Mouse (Mus musculus): Measurements from ENCODE around the gene Exosc5. TPM values are rescaled to one million over a fixed set of nuclear protein-coding genes. Genes with fewer than 3 reads are reported as not detected.

Exosc5 gene
- polyA plus RNA-seq, 1 experiment from 2014 or later = 40.4 TPM

DNA sequence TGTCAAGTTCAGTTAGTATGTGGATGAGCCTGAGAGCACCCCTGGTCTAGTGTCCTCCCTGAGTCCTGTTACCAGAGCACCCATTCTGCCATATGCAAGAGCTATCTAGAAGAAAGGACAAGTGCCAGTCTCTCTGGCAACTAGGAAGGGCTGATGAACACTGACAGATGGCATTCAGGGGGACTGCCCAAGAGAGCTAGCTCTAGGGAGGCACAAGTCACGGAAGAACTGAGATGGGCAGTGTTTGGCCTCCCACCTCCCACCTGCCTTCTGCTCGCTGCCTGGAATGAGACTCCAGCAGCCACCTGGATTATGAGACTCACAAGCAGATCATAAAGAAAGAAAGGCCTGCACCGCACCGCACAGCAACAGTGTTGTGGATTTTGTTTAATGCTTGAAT lies 19.2 kb upstream of the Exosc5 start:
- Histone ChIP-seq H3K4me1 (peaks cover 22% of the 10 kb centered on the region), H3K36me3 (peaks cover 31% of the 10 kb centered on the region), H3K4me2 (no peak overlapping the region), H3K9ac (no peak overlapping the region), H3K27ac (replicated peaks) (no peak overlapping the region), H3K9me3 (no peaks in the 10 kb centered on the region), H3K27me3 (replicated peaks) (no peaks in the 10 kb centered on the region), H3K4me3 (no peak overlapping the region)
- ATAC-seq (ENCODE audit: extremely low read depth, insufficient number of reproducible peaks, low FRiP score, low TSS enrichment) = no peak
- 87% methylated on average over 4 of the region's 4 CpGs for WGBS

DNA sequence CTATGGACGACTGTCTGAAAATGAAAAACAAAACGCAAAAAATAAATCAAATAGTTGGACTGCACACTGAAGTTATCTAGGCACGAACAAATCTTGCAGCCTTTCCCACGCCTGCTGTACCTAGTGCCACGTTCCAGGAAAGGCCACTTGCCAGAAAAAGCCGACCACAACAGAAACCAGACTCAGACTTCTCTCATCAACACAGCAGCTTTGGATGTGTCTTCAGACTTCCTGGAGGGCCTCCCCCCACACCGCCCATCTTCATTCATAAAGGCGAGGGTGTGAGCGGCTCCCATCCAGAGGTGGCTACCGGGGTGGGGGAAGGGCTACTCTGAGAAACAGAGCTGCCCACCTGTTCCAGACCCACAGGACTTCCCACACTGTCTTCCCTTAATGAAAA lies 14.8 kb upstream of the Exosc5 start:
- Histone ChIP-seq H3K27me3 (replicated peaks) (no peaks in the 10 kb centered on the region), H3K36me3 (peaks cover 9% of the 10 kb centered on the region), H3K9ac (0 out of 2 replicates have a peak overlapping the region, but pooled peaks have one; percentile 7), H3K4me2 (no peak overlapping the region), H3K9me3 (no peaks in the 10 kb centered on the region), H3K4me3 (no peak overlapping the region), H3K27ac (replicated peaks) (no peak overlapping the region), H3K4me1 (peaks cover 14% of the 10 kb centered on the region)
- WGBS = 60% methylated on average over 10 of the region's 10 CpGs
- no peak for ATAC-seq (ENCODE audit: extremely low read depth, insufficient number of reproducible peaks, low FRiP score, low TSS enrichment)

DNA sequence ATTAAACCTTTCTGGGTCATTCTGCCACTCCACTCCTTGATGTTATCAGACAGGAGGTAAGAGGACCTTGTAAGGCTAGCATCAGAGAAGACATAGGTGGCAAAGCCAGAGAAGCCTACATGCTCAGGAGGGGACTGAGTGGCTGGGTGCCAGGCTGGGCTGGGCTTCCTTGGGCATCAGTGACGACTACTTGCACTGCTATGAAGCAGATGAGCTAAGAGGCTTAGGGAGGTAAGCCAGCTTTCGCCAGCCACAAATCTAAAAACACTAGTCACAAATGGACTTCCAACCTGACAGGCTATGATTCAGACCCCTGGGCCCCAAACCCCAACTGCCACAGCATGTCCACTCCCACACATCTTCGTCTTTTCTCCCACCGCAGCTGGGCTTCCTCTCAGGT lies 14.3 kb upstream of the Exosc5 start:
- Histone ChIP-seq H3K27ac (replicated peaks) (no peak overlapping the region), H3K9ac (0 out of 2 replicates have a peak overlapping the region, but pooled peaks have one; percentile 7), H3K4me1 (0 out of 2 replicates have a peak, but pooled peaks cover 12% of the 10 kb centered on the region), H3K4me2 (no peak overlapping the region), H3K9me3 (no peaks in the 10 kb centered on the region), H3K27me3 (replicated peaks) (no peaks in the 10 kb centered on the region), H3K36me3 (peaks cover 6% of the 10 kb centered on the region), H3K4me3 (no peak overlapping the region)
- WGBS = 62% methylated on average over 4 of the region's 4 CpGs
- no peak for ATAC-seq (ENCODE audit: extremely low read depth, insufficient number of reproducible peaks, low FRiP score, low TSS enrichment)

DNA sequence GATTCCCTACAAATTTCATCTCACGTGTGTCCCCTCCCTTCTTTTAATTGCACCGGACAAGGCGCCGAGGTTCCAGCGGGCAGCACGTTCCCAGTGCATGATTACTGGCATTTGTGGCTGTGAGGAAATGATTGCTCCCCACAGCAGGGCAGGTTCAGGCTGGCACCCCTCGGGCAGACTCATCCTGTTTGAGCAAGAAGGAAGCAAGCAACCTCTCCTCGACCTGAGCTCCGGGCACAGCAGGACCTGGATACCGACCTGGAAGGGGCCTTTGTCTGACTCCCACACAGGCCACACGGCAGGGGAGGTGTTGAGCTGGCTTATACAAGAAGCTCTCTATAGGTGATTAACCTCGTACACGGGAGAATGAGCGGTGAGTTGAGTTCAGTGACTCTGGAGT lies 13.9 kb upstream of the Exosc5 start:
- Histone ChIP-seq H3K9ac (no peak overlapping the region), H3K27ac (replicated peaks) (no peak overlapping the region), H3K4me1 (0 out of 2 replicates have a peak, but pooled peaks cover 12% of the 10 kb centered on the region), H3K27me3 (replicated peaks) (no peaks in the 10 kb centered on the region), H3K4me2 (no peak overlapping the region), H3K9me3 (no peaks in the 10 kb centered on the region), H3K36me3 (peaks cover 5% of the 10 kb centered on the region), H3K4me3 (no peak overlapping the region)
- no peak for ATAC-seq (ENCODE audit: extremely low read depth, insufficient number of reproducible peaks, low FRiP score, low TSS enrichment)
- 57% methylated on average over 14 of the region's 14 CpGs for WGBS

DNA sequence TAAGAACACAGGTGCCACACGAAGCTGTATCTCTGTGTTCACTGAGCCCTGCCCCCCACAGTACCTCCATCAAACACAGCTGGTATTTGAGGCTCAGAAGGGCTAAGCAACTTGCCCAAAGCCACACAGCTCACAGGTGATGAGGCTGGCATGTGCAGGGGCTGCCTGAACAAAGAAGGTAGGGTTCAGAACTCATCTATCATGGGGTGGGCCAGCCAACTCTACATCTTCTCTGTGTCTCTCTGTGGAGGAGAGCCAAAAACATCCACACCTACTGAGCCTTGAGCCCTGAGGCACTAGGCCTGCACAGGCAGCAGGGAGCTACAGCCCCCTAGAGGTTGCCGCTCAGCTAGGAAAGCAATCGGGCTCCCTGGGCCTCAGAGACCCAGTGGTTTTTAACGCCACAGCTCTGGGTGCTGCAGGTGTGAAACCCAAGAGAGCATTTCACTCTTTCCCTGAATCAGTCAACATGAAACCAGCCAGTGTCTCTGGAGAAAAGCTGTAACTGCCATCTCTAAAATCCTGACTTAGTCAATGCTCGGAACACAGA lies 11.3 kb upstream of the Exosc5 start:
- Histone ChIP-seq H3K9ac (0 out of 2 replicates have a peak overlapping the region, but pooled peaks have one; percentile 28), H3K27ac (replicated peaks) (no peak overlapping the region), H3K36me3 (no peaks in the 10 kb centered on the region), H3K4me3 (no peak overlapping the region), H3K4me1 (0 out of 2 replicates have a peak, but pooled peaks cover 12% of the 10 kb centered on the region), H3K9me3 (no peaks in the 10 kb centered on the region), H3K27me3 (replicated peaks) (no peaks in the 10 kb centered on the region), H3K4me2 (no peak overlapping the region)
- 51% methylated on average over 5 of the region's 5 CpGs for WGBS
- ATAC-seq (ENCODE audit: extremely low read depth, insufficient number of reproducible peaks, low FRiP score, low TSS enrichment) = no peak

DNA sequence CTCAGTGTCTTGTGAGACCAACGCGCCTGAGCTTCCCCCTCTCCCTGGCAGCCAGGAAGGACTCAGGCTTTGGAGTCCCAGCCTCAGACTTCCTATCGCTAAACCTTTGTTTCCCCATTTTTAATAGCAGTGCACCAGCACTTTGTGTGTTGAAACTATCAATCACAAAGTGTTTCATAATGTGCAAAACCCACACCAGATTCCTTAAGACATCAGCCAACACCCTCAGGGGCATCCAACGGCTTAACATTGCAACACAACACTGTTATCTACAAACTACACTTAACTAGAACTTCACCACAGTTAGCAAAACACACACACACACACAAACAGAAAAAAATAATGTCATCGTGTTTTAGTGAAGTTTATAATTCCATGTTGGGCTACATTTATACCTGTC lies 9.1 kb upstream of the Exosc5 start:
- 0 out of 2 replicates have a peak, but pooled peaks cover 2% of the 10 kb centered on the region for H3K4me1 ChIP-seq
- no peaks in the 10 kb centered on the region for H3K36me3 ChIP-seq
- H3K27me3 ChIP-seq (replicated peaks) = no peaks in the 10 kb centered on the region
- no peak overlapping the region for H3K9ac ChIP-seq
- H3K4me3 ChIP-seq = no peak overlapping the region
- ATAC-seq (ENCODE audit: extremely low read depth, insufficient number of reproducible peaks, low FRiP score, low TSS enrichment) = no peak
- H3K9me3 ChIP-seq = no peaks in the 10 kb centered on the region
- no peak overlapping the region for H3K4me2 ChIP-seq
- H3K27ac ChIP-seq (replicated peaks) = no peak overlapping the region
- WGBS = 55% methylated on average over 5 of the region's 5 CpGs

DNA sequence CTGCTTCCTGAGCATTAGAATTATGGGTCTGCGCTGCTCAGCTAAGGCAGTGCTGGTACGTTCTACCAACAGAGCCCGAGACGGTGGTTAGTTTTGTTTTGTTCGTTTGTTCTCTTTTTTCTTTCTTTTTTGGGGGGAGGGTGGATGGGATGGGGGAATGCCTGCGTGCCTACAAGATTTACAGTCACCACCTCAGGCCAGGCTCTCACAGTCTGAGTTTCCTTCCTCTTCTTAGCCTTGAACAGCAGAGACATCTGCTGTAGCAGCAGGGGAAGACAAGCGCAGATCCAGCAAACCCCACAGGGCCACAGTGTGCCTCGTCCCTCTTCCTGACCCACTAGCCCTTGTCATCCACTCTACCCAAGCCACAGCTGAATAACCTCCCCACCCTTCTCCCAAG lies 7.7 kb upstream of the Exosc5 start:
- no peaks in the 10 kb centered on the region for H3K9me3 ChIP-seq
- ATAC-seq (ENCODE audit: extremely low read depth, insufficient number of reproducible peaks, low FRiP score, low TSS enrichment) = no peak
- H3K36me3 ChIP-seq = no peaks in the 10 kb centered on the region
- H3K4me1 ChIP-seq = no peaks in the 10 kb centered on the region
- no peak overlapping the region for H3K9ac ChIP-seq
- whole genome bisulfite sequencing = 82% methylated on average over 8 of the region's 8 CpGs
- no peak overlapping the region for H3K27ac ChIP-seq (replicated peaks)
- H3K27me3 ChIP-seq (replicated peaks) = no peaks in the 10 kb centered on the region
- H3K4me3 ChIP-seq = no peak overlapping the region
- H3K4me2 ChIP-seq = no peak overlapping the region

DNA sequence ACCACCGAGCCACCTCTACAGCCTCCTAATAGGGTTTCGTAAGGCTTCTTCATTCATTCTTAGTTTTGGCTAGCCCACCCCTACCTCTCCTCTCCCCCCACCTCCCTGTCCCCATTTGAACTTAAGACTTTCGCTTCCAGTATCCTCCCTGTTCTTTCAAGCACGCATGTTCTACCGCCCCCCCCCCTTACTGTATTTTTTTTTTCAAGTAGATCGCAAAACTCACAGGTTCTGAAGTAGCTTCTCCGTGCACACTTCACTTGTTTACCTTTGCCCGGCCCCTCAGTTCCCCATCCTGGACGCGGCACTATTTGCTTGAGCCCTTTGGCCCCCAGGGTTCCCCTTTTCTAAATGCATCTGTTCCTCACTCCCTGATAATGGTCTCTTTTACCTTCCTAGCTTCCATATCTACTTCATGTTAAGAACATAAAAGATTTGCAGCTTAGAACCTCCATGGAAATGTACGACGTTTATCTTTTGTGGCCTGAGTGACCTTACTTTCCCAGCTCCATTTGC lies 6.7 kb upstream of the Exosc5 start:
- WGBS = 77% methylated on average over 12 of the region's 12 CpGs
- ATAC-seq (ENCODE audit: extremely low read depth, insufficient number of reproducible peaks, low FRiP score, low TSS enrichment) = no peak

DNA sequence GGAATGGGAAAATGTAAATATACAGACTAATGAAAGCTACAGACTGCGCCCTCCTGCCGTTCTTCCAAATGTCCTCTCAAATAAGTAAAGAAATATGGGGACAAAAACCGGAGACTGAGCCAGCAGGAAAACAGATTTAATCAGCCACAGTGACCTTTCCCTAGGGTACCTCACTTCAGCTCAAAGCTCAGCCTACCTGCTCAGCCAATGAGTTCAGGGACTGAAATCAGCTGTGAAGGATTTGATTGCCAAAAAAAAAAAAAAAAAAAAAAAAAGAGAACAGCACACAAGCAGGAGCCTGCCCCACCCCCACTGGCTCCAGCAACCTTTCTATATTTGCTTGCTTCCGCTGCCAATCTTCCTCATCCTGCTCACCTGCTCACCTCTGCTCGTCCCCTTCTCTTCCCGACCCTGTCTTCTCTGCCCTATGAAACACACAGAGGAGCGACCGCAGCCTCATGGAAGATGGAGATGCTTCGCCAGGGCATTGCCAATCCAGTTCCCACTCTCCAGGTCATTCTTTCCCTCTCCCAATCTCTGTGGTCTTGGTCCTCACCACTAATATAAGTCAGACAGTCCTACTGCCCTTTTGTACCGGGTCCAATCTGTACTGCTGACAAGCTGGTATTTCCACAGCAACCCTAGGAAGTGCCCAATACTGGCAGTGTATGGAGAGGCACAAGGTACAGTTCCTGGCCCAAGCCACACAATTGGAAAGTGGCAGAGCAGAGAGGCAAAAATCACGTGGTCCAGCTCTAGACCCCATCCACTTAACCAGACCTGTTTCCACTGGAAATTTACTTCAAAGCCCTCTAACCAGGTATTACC lies 3.1 kb upstream of the Exosc5 start:
- peaks cover 23% of the 10 kb centered on the region for H3K4me1 ChIP-seq
- no peak overlapping the region for H3K27ac ChIP-seq (replicated peaks)
- WGBS = 70% methylated on average over 11 of the region's 11 CpGs
- H3K36me3 ChIP-seq = no peaks in the 10 kb centered on the region
- no peaks in the 10 kb centered on the region for H3K27me3 ChIP-seq (replicated peaks)
- H3K9ac ChIP-seq = no peak overlapping the region
- no peak overlapping the region for H3K4me2 ChIP-seq
- H3K9me3 ChIP-seq = no peaks in the 10 kb centered on the region
- no peak for ATAC-seq (ENCODE audit: extremely low read depth, insufficient number of reproducible peaks, low FRiP score, low TSS enrichment)
- H3K4me3 ChIP-seq = no peak overlapping the region

More for the DNA sequence above, 6.7 kb upstream of the Exosc5 start:
- H3K27me3 ChIP-seq (replicated peaks) = no peaks in the 10 kb centered on the region
- H3K36me3 ChIP-seq = no peaks in the 10 kb centered on the region
- H3K4me3 ChIP-seq = no peak overlapping the region
- H3K27ac ChIP-seq (replicated peaks) = no peak overlapping the region
- H3K9ac ChIP-seq = no peak overlapping the region
- no peak overlapping the region for H3K4me2 ChIP-seq
- no peaks in the 10 kb centered on the region for H3K9me3 ChIP-seq
- H3K4me1 ChIP-seq = peaks cover 4% of the 10 kb centered on the region

DNA sequence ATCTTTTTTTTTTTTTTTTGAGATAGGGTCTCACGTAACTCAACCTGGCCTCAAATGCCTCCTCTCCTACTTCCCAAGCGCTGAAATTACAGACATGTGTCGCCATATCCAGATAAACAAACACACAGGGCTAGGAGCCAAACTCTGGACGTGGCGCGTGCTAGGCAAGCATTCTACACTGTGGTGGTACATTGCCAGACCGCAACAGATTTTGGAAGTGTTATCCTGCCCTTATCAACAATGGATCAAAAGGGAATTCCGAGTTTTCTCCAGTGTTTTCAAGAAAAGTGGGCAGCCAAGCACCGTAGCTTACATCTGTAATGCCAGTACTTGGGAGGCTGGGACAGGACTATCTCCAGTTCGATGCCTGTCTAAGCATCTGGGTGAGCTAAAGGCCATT lies 1.2 kb upstream of the Exosc5 start:
- WGBS = 33% methylated on average over 10 of the region's 10 CpGs
- no peak for ATAC-seq (ENCODE audit: extremely low read depth, insufficient number of reproducible peaks, low FRiP score, low TSS enrichment)

DNA sequence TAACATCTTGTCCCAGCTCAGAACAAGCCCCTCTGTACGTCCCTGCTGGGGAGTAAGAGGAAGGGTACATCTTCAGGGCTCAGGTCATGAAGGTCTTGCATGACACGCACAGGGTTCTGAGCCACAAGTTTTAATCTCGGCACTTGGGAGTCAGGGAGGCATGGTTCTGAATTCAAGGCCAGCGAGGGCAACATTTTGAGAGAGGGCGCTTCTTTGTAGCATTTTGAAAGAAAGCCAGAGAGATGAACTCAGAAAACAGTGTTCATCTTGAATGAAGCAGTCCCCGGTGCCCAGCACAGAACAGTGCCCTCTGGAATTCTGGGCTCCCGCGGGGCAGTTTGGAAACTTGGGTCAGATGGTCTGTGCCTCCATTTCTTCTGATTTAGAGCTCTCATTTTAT lies 7.4 kb downstream of the Exosc5 start:
- Histone ChIP-seq H3K36me3 (peaks cover 62% of the 10 kb centered on the region), H3K27ac (replicated peaks) (no peak overlapping the region), H3K9ac (no peak overlapping the region), H3K9me3 (no peaks in the 10 kb centered on the region), H3K27me3 (replicated peaks) (no peaks in the 10 kb centered on the region), H3K4me2 (no peak overlapping the region), H3K4me1 (peaks cover 5% of the 10 kb centered on the region; the same call in 1 of the 2 replicates), H3K4me3 (no peak overlapping the region)
- ATAC-seq (ENCODE audit: extremely low read depth, insufficient number of reproducible peaks, low FRiP score, low TSS enrichment) = no peak
- 93% methylated on average over 8 of the region's 8 CpGs for WGBS

More for the DNA sequence above, 1.2 kb upstream of the Exosc5 start:
- peak overlapping the region; percentile 82 for H3K4me3 ChIP-seq
- H3K4me2 ChIP-seq = peak overlapping the region; percentile 84
- no peaks in the 10 kb centered on the region for H3K27me3 ChIP-seq (replicated peaks)
- peaks cover 4% of the 10 kb centered on the region for H3K36me3 ChIP-seq
- H3K4me1 ChIP-seq = peaks cover 23% of the 10 kb centered on the region
- H3K9me3 ChIP-seq = no peaks in the 10 kb centered on the region
- no peak overlapping the region for H3K27ac ChIP-seq (replicated peaks)
- H3K9ac ChIP-seq = peak overlapping the region; percentile 88

All from heart, embryonic 13.5 days (tissue).